Mouse (Mus musculus): ENCODE results near the gene Icosl. TPM values are rescaled to one million over a fixed set of nuclear protein-coding genes. Genes with fewer than 3 reads are reported as not detected.

The Icosl gene
- total RNA-seq, 2 experiments from 2014 or later = 8.4 to 11.2 TPM

DNA sequence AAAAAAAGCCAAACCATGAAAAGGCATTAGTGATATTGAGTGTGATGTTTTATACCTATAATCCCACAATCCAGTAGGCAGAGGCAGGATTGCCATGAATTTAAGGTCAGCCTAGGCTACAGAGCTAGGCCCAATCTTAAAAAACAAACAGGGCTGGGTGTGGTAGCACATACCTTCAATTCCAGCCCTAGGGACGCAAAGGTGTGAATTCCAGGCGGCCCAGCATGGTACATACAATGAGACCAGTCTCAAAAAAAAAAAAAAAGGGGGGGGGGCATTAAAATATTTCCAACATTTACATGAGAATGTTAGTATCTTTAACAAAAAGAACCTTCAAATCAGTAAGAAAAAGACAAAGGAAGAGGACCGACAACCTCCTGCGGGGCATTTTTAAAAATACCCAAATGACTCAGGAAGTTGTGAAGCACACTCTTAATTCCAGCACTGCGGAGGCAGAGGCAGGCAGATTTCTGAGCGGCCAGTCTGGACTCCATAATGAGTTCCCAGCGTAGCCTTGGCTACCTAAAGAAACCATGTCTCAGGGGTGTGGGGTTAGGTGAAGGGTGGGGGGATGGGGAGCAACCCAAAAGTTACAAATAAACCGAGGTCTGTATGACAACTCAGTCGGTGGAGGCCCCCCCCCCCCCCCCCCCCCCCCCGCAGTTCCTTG is 20.9 kb upstream of the Icosl start:
- DNase-seq (ENCODE audit: low spot score in 2 of 2) = no peak
- no peak for TF ChIP-seq CTCF (conservative IDR thresholded peaks at IDR 0.05)
- Histone ChIP-seq H3K4me3 (no peak overlapping the region), H3K27ac (no peak overlapping the region)

DNA sequence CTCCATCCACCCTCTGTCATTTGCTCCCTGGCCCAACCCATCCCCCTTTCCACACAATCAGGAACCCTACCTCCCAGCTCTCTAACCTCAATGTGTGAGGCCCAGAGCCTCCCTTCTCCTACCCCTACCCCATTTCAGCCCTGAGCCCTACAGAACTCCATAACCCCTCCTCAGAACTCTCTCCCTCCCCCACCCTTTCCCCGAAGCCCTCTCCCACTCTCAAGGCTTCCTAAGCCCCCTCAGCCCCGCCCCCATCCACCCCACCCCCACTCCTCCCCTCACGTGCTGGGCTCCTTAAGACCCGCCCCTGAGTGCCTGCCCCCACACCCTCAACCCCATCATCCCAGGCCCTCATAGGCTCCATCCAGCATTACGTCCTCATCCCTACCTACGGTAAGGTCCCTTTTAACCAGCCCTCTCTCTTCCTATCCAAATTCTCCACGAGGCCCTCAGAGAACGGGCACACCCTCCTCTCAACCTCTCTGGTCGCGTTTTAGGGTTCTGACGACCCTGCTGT is 19.5 kb upstream of the Icosl start:
- H3K27ac ChIP-seq = no peak overlapping the region
- no peak for DNase-seq (ENCODE audit: low spot score in 2 of 2)
- H3K4me3 ChIP-seq = no peak overlapping the region
- TF ChIP-seq CTCF (conservative IDR thresholded peaks at IDR 0.05) = no peak

DNA sequence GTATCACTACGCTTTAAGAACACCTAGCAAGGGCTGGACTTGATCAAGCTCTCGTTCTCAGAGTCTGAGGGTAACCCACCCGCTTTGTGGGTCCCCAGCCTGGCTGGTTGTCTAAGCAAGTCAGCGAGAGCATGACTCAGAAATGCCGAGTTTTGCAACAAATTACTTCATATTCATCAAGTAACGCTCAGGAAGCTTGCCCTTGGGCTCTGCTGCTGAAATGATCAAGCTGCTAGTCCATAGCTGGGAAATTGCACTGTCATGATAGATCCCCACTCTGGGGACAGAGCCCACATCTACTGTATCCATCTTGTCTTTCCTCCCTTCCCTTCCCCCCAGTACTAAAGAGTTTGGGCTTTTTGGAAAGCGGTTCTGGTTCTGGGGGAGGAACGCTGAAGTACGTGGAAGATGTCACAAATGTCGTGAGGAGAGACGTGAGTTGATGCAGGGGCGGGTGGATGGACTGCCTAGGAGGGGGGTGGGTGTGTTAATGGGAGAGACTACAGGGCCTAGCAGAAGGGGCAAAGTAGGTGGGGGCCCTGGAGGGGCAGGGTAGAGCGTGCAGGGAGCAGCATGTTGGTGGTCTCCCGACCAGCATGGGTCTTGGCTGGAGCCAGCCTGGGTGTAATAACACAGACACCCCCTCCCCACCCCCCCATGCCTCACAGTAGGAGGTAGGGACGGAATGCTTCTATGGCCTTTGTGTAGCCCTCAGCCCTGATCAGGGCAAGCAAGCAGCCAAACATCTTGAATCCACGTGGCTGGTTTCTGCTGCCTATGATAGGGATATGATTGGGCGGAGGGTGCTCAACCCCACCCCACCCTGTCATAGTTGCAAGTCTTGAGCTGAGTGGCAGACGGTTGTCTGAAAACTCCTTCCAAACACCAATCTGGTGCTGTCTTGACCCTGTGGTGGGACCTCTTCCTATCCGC is 14.2 kb upstream of the Icosl start:
- Histone ChIP-seq H3K4me3 (no peak overlapping the region), H3K27ac (no peak overlapping the region)
- DNase-seq (ENCODE audit: low spot score in 2 of 2) = no peak
- TF ChIP-seq CTCF (conservative IDR thresholded peaks at IDR 0.05) = no peak

DNA sequence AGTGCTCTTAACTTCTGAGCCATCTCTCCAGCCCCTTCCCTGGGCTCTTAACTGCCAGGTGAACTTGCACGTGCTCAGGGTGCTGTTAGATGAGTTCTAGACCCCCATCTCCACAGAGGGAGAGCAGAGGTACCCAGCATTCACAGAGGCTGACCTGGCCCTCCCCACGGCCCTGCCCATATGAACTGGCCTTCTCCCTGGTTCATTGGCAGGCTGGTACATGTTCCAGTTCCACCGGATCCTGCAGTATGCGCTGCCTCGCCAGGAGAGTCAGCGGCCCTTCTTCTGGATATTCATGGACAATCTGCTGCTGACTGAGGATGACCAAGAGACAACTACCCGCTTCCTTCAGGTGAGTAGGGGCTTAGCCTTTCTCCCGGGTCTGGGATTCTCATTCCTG is 12.0 kb upstream of the Icosl start:
- H3K4me3 ChIP-seq = no peak overlapping the region
- no peak for TF ChIP-seq CTCF (conservative IDR thresholded peaks at IDR 0.05)
- no peak for DNase-seq (ENCODE audit: low spot score in 2 of 2)
- H3K27ac ChIP-seq = no peak overlapping the region

DNA sequence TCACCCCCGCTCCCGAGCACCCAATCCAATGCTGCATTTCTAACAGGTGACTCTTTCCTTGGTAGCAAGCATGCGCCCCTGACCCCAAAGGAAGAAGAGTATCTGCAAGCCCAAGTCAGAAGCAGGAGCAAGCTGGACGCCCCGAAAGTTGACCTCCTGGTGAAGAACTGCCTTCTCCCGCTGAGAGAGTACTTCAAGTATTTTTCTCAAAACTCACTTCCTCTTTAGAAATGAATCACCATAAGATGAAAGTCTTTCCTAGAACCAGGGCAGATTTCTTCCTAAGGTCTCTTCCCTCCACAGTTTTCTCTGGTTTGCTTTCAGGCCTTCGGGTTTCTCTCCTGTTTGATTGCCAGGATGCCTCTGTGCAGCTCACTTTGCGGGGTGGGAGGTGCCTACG is 6.0 kb upstream of the Icosl start:
- Histone ChIP-seq H3K4me3 (no peak overlapping the region), H3K27ac (no peak overlapping the region)
- no peak for TF ChIP-seq CTCF (conservative IDR thresholded peaks at IDR 0.05)
- no peak for DNase-seq (ENCODE audit: low spot score in 2 of 2)

DNA sequence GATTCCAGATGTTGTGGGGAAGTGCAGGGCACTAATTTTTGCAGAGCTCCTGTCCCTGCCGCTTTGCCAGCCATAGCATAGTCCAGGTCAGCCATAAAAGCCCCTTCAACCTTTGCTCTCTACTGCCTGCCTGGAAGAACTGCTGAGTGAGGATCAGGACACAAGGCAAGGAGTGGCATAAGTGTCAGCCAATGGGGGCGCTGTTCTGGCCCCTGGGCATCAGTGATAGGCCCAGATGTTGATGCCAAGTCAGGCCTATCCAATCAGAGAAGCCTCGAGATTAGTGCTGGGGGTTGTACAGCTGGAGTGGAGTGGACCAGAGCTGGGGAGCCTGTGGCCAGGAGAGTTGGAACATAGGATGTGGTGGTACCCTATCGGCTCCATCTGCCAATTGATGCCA is 1.9 kb upstream of the Icosl start:
- DNase-seq (ENCODE audit: low spot score in 2 of 2) = no peak
- peak; percentile 24; the same call in 1 of the 2 replicates for TF ChIP-seq CTCF (conservative IDR thresholded peaks at IDR 0.05)
- H3K27ac ChIP-seq = no peak overlapping the region
- H3K4me3 ChIP-seq = no peak overlapping the region

DNA sequence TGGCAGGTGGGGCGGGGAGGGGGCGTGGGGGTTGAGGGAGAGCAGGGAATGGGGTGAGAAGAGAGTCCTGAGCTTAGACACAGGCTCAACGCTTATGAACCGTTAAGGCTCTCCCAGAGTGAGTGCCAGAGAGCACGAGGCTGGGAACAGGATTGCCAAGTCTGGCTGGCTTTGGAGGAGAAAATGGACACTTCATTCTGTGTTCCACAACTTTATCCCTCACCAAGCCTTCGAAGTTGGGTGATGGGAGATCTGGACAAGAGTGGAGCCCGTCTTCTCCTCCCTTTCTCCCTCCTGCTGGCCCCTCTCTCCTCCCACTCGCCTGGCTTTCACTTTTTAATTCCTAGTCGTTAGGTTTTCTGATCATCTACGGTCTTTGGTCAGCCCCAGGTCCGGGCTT is 561 bp upstream of the Icosl start:
- DNase-seq (ENCODE audit: low spot score in 2 of 2) = no peak
- no peak overlapping the region for H3K27ac ChIP-seq
- no peak for TF ChIP-seq CTCF (conservative IDR thresholded peaks at IDR 0.05)
- peak overlapping the region; percentile 82 for H3K4me3 ChIP-seq

DNA sequence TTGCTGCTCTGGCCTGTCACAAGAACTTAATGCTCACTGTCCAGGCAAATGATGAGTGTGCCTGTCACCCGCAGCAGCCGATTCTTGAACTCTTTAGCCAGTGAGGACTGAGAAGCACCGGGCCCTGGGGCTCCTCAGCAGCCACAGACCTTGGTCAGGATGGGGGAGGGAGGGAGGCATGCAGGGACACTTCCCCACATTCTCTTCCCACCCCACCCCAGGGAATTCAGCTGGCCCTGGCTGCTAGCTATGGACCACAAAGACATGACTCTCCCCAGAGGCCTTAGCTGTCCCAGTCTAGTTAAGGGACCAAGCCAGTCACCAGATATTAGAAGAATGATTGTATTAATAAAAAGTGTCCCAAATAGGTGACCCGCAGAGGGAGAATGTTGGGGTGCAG is 5.0 kb downstream of the Icosl start:
- no peak overlapping the region for H3K4me3 ChIP-seq
- no peak for DNase-seq (ENCODE audit: low spot score in 2 of 2)
- TF ChIP-seq CTCF (conservative IDR thresholded peaks at IDR 0.05) = no peak
- no peak overlapping the region for H3K27ac ChIP-seq

DNA sequence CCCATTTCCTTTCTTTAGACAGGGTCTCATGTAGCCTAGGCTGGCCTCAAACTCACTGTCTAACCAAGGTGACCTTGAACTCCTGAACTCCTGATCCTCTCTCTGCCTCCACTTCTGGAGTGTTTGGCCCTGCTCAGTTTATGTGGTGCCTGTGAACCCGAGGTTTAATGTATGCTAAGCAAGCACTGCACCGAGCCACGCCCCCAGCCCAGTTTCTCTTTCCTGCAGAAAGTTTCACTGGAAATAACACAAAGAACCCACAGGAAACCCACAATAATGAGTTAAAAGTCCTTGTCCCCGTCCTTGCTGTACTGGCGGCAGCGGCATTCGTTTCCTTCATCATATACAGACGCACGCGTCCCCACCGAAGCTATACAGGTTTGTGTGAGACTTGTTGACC is 5.9 kb downstream of the Icosl start:
- no peak overlapping the region for H3K4me3 ChIP-seq
- no peak for DNase-seq (ENCODE audit: low spot score in 2 of 2)
- no peak for TF ChIP-seq CTCF (conservative IDR thresholded peaks at IDR 0.05)
- no peak overlapping the region for H3K27ac ChIP-seq

DNA sequence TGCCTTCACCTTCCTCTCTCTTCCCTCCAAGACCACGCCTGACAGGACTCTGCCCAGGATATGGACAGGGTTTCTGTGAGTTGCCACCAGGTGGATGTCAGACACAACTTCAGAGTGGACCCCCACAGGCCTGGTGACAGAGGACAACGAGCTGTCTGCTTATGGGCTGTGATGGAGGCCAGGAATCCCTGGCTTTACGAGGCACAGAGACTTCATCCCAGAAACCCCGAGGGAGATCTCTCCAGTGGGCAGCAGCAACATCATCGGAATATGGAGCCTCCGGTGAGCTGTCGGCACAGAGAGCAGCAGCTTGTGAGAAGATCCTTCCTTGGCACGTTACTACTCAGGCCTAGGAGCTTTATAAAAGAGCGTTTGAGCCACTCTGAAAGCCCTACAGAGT is 8.8 kb downstream of the Icosl start:
- Histone ChIP-seq H3K27ac (peak overlapping the region; percentile 48; the same call in 1 of the 2 replicates), H3K4me3 (no peak overlapping the region)
- no peak for TF ChIP-seq CTCF (conservative IDR thresholded peaks at IDR 0.05)
- no peak for DNase-seq (ENCODE audit: low spot score in 2 of 2)

DNA sequence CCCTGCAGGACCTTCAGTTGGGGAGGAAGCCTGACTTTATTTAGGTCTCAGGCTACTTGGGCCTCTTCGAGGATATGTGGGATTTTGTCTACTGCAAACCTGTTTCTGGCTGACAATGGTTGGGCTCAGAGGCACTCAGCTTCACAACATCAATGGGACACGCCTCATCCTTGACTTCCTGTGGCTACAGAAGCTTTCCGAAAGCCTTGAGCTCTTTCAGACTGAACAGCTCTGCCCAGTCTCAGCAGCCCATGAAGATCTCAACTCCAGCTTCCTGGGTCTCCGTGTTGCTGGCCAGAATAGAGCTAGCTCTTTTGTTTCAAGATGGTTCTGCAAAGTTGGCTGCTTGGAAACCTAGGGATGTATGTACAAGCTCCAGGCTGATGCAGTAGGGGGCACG is 9.2 kb downstream of the Icosl start:
- no peak for TF ChIP-seq CTCF (conservative IDR thresholded peaks at IDR 0.05)
- Histone ChIP-seq H3K27ac (peak overlapping the region; percentile 48; the same call in 1 of the 2 replicates), H3K4me3 (no peak overlapping the region)
- no peak for DNase-seq (ENCODE audit: low spot score in 2 of 2)

DNA sequence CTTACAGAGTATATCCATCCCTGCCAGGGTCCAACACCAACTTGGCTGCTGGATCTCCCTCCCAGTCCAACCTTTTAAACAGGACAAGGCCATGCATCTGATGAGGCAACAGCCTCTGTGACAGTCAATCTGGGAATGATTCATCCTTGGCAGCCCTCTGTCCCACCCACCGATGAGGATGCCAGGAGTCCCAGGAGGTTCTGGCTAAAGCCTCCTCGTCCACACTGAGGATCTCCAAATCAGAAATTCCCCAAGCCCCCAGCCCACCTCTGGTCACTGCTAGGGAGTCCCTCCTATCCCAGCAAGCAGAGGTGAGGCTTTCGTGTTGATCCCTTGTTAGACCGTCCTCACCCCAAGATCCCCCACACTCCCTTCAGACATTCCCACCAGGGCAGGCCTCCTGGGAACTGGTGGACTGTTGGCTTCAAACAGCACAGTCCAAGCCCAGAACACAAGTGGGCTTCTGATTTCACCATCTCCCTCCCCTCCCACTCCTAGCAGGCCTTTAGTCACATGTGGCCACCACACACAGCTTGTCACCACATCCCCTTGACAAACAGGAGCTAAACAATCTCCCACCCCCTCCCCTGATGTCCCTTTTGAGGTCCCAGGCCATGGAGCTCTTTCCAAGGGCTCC is 11.0 kb downstream of the Icosl start:
- H3K4me3 ChIP-seq = no peak overlapping the region
- H3K27ac ChIP-seq = no peak overlapping the region
- TF ChIP-seq CTCF (conservative IDR thresholded peaks at IDR 0.05) = no peak
- DNase-seq (ENCODE audit: low spot score in 2 of 2) = no peak

DNA sequence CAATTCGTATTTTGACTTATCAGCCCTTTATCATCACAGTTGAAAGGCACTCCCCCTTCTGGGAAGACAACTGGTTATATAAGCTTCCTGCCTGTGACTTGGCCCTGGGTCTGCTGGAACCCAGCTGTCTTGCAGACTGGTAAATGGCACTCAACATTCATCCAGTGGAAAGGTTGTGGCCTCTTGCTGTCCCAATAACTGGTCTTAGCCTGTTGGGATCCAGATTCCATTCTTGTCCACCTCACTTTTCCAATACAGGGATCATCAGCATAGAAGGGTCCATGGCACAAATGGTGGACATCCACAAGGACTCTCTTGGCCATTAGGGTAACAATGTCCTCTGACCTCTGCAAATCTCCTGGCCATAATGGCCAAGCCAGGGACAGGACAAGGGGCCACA is 15.0 kb downstream of the Icosl start:
- no peak for DNase-seq (ENCODE audit: low spot score in 2 of 2)

More for the DNA sequence above, 15.0 kb downstream of the Icosl start:
- no peak for TF ChIP-seq CTCF (conservative IDR thresholded peaks at IDR 0.05)
- Histone ChIP-seq H3K4me3 (no peak overlapping the region), H3K27ac (no peak overlapping the region)

Data from layer of hippocampus, adult 2 months (tissue).